Mouse (Mus musculus): ENCODE measurements around the gene Mprip. TPM values are rescaled to one million over a fixed set of nuclear protein-coding genes. Genes with fewer than 3 reads are reported as not detected.

The Mprip gene
- polyA plus RNA-seq, 1 experiment from 2014 or later: 27.8 TPM

- Histone ChIP-seq H3K27me3 (replicated peaks; ENCODE audit: control insufficient read depth, insufficient read depth, low read length) (no peaks in the 10 kb centered on the region), H3K36me3 (ENCODE audit: control insufficient read depth, insufficient read depth) (peaks cover 88% of the 10 kb centered on the region), H3K9ac (ENCODE audit: low read depth, low read length) (no peak overlapping the region), H3K4me1 (replicated peaks; ENCODE audit: control insufficient read depth, insufficient read depth, low read length) (no peaks in the 10 kb centered on the region), H3K27ac (ENCODE audit: low read depth, low read length) (no peak overlapping the region), H3K9me3 (ENCODE audit: control insufficient read depth) (no peaks in the 10 kb centered on the region), H3K4me2 (replicated peaks; ENCODE audit: low read depth) (no peak overlapping the region), H3K4me3 (ENCODE audit: low read depth, low read length) (no peak overlapping the region)
- no peak for TF ChIP-seq CTCF (IDR thresholded peaks at IDR 0.05; ENCODE audit: low read depth)
- no peak for ATAC-seq
- WGBS: 80% methylated on average over 2 of the region's 2 CpGs
These were observed 78.9 kb downstream of the Mprip start for GRCm38 (mm10) chr11:59739996-59740395.

GRCm38 (mm10) chr11:59741915-59742314 lies 80.8 kb downstream of the Mprip start:
- no peak overlapping the region for H3K9ac ChIP-seq (ENCODE audit: low read depth, low read length)
- no peak overlapping the region for H3K4me3 ChIP-seq (ENCODE audit: low read depth, low read length)
- H3K27me3 ChIP-seq (replicated peaks; ENCODE audit: control insufficient read depth, insufficient read depth, low read length): no peaks in the 10 kb centered on the region
- WGBS: 95% methylated on average over 5 of the region's 5 CpGs
- no peaks in the 10 kb centered on the region for H3K4me1 ChIP-seq (replicated peaks; ENCODE audit: control insufficient read depth, insufficient read depth, low read length)
- no peak for ATAC-seq
- TF ChIP-seq CTCF (IDR thresholded peaks at IDR 0.05; ENCODE audit: low read depth): no peak
- peaks cover 71% of the 10 kb centered on the region for H3K36me3 ChIP-seq (ENCODE audit: control insufficient read depth, insufficient read depth)
- H3K9me3 ChIP-seq (ENCODE audit: control insufficient read depth): no peaks in the 10 kb centered on the region
- no peak overlapping the region for H3K4me2 ChIP-seq (replicated peaks; ENCODE audit: low read depth)
- no peak overlapping the region for H3K27ac ChIP-seq (ENCODE audit: low read depth, low read length)

GRCm38 (mm10) chr11:59743307-59743706 lies 82.2 kb downstream of the Mprip start:
- ATAC-seq: no peak
- WGBS: 90% methylated on average over 2 of the region's 2 CpGs
- Histone ChIP-seq H3K4me1 (replicated peaks; ENCODE audit: control insufficient read depth, insufficient read depth, low read length) (no peaks in the 10 kb centered on the region), H3K9ac (ENCODE audit: low read depth, low read length) (no peak overlapping the region), H3K9me3 (ENCODE audit: control insufficient read depth) (no peaks in the 10 kb centered on the region), H3K4me2 (replicated peaks; ENCODE audit: low read depth) (no peak overlapping the region), H3K4me3 (ENCODE audit: low read depth, low read length) (no peak overlapping the region), H3K27me3 (replicated peaks; ENCODE audit: control insufficient read depth, insufficient read depth, low read length) (no peaks in the 10 kb centered on the region), H3K27ac (ENCODE audit: low read depth, low read length) (no peak overlapping the region), H3K36me3 (ENCODE audit: control insufficient read depth, insufficient read depth) (peaks cover 62% of the 10 kb centered on the region)
- no peak for TF ChIP-seq CTCF (IDR thresholded peaks at IDR 0.05; ENCODE audit: low read depth)

GRCm38 (mm10) chr11:59743712-59744111 lies 82.6 kb downstream of the Mprip start:
- Histone ChIP-seq H3K36me3 (ENCODE audit: control insufficient read depth, insufficient read depth) (peaks cover 63% of the 10 kb centered on the region), H3K27ac (ENCODE audit: low read depth, low read length) (no peak overlapping the region), H3K9me3 (ENCODE audit: control insufficient read depth) (no peaks in the 10 kb centered on the region), H3K27me3 (replicated peaks; ENCODE audit: control insufficient read depth, insufficient read depth, low read length) (no peaks in the 10 kb centered on the region), H3K4me2 (replicated peaks; ENCODE audit: low read depth) (no peak overlapping the region), H3K9ac (ENCODE audit: low read depth, low read length) (no peak overlapping the region), H3K4me3 (ENCODE audit: low read depth, low read length) (no peak overlapping the region), H3K4me1 (replicated peaks; ENCODE audit: control insufficient read depth, insufficient read depth, low read length) (no peaks in the 10 kb centered on the region)
- no peak for TF ChIP-seq CTCF (IDR thresholded peaks at IDR 0.05; ENCODE audit: low read depth)
- 100% methylated on average over 1 of the region's 1 CpGs for WGBS
- ATAC-seq: no peak

- H3K4me1 ChIP-seq (replicated peaks; ENCODE audit: control insufficient read depth, insufficient read depth, low read length): no peaks in the 10 kb centered on the region
- TF ChIP-seq CTCF (IDR thresholded peaks at IDR 0.05; ENCODE audit: low read depth): no peak
- no peaks in the 10 kb centered on the region for H3K9me3 ChIP-seq (ENCODE audit: control insufficient read depth)
- WGBS: 85% methylated on average over 4 of the region's 4 CpGs
- no peak overlapping the region for H3K9ac ChIP-seq (ENCODE audit: low read depth, low read length)
- no peak overlapping the region for H3K4me3 ChIP-seq (ENCODE audit: low read depth, low read length)
- no peak overlapping the region for H3K4me2 ChIP-seq (replicated peaks; ENCODE audit: low read depth)
- H3K36me3 ChIP-seq (ENCODE audit: control insufficient read depth, insufficient read depth): peaks cover 67% of the 10 kb centered on the region
- H3K27ac ChIP-seq (ENCODE audit: low read depth, low read length): no peak overlapping the region
- no peaks in the 10 kb centered on the region for H3K27me3 ChIP-seq (replicated peaks; ENCODE audit: control insufficient read depth, insufficient read depth, low read length)
- ATAC-seq: no peak
These were observed 83.3 kb downstream of the Mprip start for GRCm38 (mm10) chr11:59744374-59744773.

GRCm38 (mm10) chr11:59745851-59746250 lies 84.7 kb downstream of the Mprip start:
- no peak for TF ChIP-seq CTCF (IDR thresholded peaks at IDR 0.05; ENCODE audit: low read depth)
- Histone ChIP-seq H3K9ac (ENCODE audit: low read depth, low read length) (no peak overlapping the region), H3K27ac (ENCODE audit: low read depth, low read length) (no peak overlapping the region), H3K36me3 (ENCODE audit: control insufficient read depth, insufficient read depth) (peaks cover 59% of the 10 kb centered on the region), H3K4me1 (replicated peaks; ENCODE audit: control insufficient read depth, insufficient read depth, low read length) (no peaks in the 10 kb centered on the region), H3K27me3 (replicated peaks; ENCODE audit: control insufficient read depth, insufficient read depth, low read length) (no peaks in the 10 kb centered on the region), H3K4me3 (ENCODE audit: low read depth, low read length) (no peak overlapping the region), H3K9me3 (ENCODE audit: control insufficient read depth) (no peaks in the 10 kb centered on the region), H3K4me2 (replicated peaks; ENCODE audit: low read depth) (no peak overlapping the region)
- 86% methylated on average over 5 of the region's 5 CpGs for WGBS
- no peak for ATAC-seq

GRCm38 (mm10) chr11:59746614-59747013 lies 85.5 kb downstream of the Mprip start:
- Histone ChIP-seq H3K36me3 (ENCODE audit: control insufficient read depth, insufficient read depth) (peaks cover 56% of the 10 kb centered on the region), H3K4me1 (replicated peaks; ENCODE audit: control insufficient read depth, insufficient read depth, low read length) (no peaks in the 10 kb centered on the region), H3K4me2 (replicated peaks; ENCODE audit: low read depth) (no peak overlapping the region), H3K27me3 (replicated peaks; ENCODE audit: control insufficient read depth, insufficient read depth, low read length) (no peaks in the 10 kb centered on the region), H3K4me3 (ENCODE audit: low read depth, low read length) (no peak overlapping the region), H3K9ac (ENCODE audit: low read depth, low read length) (no peak overlapping the region), H3K9me3 (ENCODE audit: control insufficient read depth) (no peaks in the 10 kb centered on the region), H3K27ac (ENCODE audit: low read depth, low read length) (no peak overlapping the region)
- no peak for ATAC-seq
- WGBS: 82% methylated on average over 2 of the region's 2 CpGs
- peak; percentile 81 for TF ChIP-seq CTCF (IDR thresholded peaks at IDR 0.05; ENCODE audit: low read depth)
